Mouse (Mus musculus): ENCODE measurements at regions not wholly inside any gene's neighbourhood (a gene's known extent, or its start where the extent isn't known, plus 50 kb on each side); places are given as distances from the start of the nearest gene placed in this dataset.

- DNase-seq (ENCODE audit: extremely low spot score in 1 of 2, low spot score in 2 of 2), result no peak
- intact Hi-C loops (cut with DNase I), result loop anchor here (10.0 kb wide), 1 partner anchor 236 kb away; the partner anchor contains the start of gene Ramp3
- Histone ChIP-seq H3K27ac (no peak overlapping the region; the same call in 1 of the 2 replicates), H3K4me3 (no peak overlapping the region)
- no peak for TF ChIP-seq CTCF (IDR thresholded peaks at IDR 0.05)
Observed at GRCm38 (mm10) chr11:6890450-6890849, 53.0 kb upstream of the Gm11983 start.

- Histone ChIP-seq H3K4me3 (no peak overlapping the region), H3K27ac (peak overlapping the region; percentile 42; the same call in 1 of the 2 replicates)
- TF ChIP-seq CTCF (IDR thresholded peaks at IDR 0.05), result no peak
- no peak for DNase-seq (ENCODE audit: extremely low spot score in 1 of 2, low spot score in 2 of 2)
- intact Hi-C loops (cut with DNase I), result loop anchor here (10.0 kb wide), 1 partner anchor 235 kb away; the partner anchor contains the start of gene Ramp3
Observed at GRCm38 (mm10) chr11:6889660-6890185, 52.3 kb upstream of the Gm11983 start.

- no peak overlapping the region for H3K4me3 ChIP-seq
- no peak for TF ChIP-seq CTCF (IDR thresholded peaks at IDR 0.05)
- DNase-seq (ENCODE audit: extremely low spot score in 1 of 2, low spot score in 2 of 2), result no peak
- no peak overlapping the region for H3K27ac ChIP-seq
- intact Hi-C loops (cut with DNase I), result no loop called here
Observed at GRCm38 (mm10) chr11:6889120-6889519, 51.7 kb upstream of the Gm11983 start.

Data from left cerebral cortex, adult 2 months (tissue).